Mouse (Mus musculus): ENCODE measurements at regions not wholly inside any gene's neighbourhood (a gene's known extent, or its start where the extent isn't known, plus 50 kb on each side); places are given as distances from the start of the nearest gene placed in this dataset.

DNA sequence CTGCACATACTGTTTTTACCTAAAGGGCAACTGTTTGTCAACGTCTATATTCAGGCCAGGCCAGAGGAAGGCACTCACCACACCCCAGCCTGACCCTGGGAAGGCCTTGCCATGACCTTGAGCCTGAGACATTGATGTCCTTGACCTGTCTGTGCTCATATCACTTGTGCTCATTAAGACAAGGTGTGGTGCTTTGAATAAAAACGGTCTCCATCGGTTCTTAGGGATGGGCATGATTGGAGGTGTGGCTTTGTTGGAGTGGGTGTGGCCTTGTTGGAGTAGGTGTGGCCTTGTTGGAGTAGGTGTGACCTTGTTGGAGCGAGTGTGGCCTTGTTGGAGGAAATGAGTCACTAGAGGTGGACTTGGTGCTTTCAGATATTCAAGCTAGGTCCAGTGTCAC is 52.8 kb upstream of the 1700024P04Rik start:
- Histone ChIP-seq H3K4me3 (ENCODE audit: low read depth, low read length) (no peak overlapping the region), H3K9me3 (ENCODE audit: control insufficient read depth) (no peaks in the 10 kb centered on the region), H3K9ac (ENCODE audit: low read depth, low read length) (no peak overlapping the region), H3K27me3 (replicated peaks; ENCODE audit: control insufficient read depth, insufficient read depth, low read length) (no peaks in the 10 kb centered on the region), H3K27ac (ENCODE audit: low read depth, low read length) (no peak overlapping the region), H3K4me1 (replicated peaks; ENCODE audit: control insufficient read depth, insufficient read depth, low read length) (no peaks in the 10 kb centered on the region), H3K36me3 (ENCODE audit: control insufficient read depth, insufficient read depth) (no peaks in the 10 kb centered on the region), H3K4me2 (replicated peaks; ENCODE audit: low read depth) (no peak overlapping the region)
- 76% methylated on average over 4 of the region's 4 CpGs for WGBS
- ATAC-seq = peak; percentile 32; the same call in 1 of the 2 replicates
- TF ChIP-seq CTCF (IDR thresholded peaks at IDR 0.05; ENCODE audit: low read depth) = no peak

All from intestine, postnatal 0 days (tissue).